ENCODE assay signal across 19 mouse cellular contexts in genomic region chr19:8630249-8630648, GRCm38 (mm10). TPM values are rescaled to one million over a fixed set of nuclear protein-coding genes. Genes with fewer than 3 reads are reported as not detected.
DNase-seq lines count a peak whose midpoint lies in the region; ATAC-seq lines count a peak whose summit lies in the region.
"Had no signal": no experiment of that assay in that cellular context is flagged by ENCODE, and none has a peak within 500 bp of the region (broad histone marks: within the 10 kb centered on the region; RNA-seq: fewer than 3 reads in every experiment).

No protein-coding gene starts in this region.

- DNase-seq in heart, adult 8-10 months (ENCODE audit: low spot score): peak; percentile 24
- DNase-seq in kidney, adult 9 months: peak; percentile 91
- DNase-seq in yolk sac, embryonic 10.5 days (ENCODE audit: low spot score): peak; percentile 63
- no peak for DNase-seq in cerebellum, postnatal 4 days (ENCODE audit: low spot score in 2 of 2)
- no peak for DNase-seq in gastrocnemius, postnatal 36 days
- DNase-seq: B cell, adult 2 months; cerebellum, adult 11 months; gastrocnemius, adult 2 months; lung, embryonic 14.5 days; right cerebral cortex, postnatal 25 days had no signal

- 64% methylated on average over 2 of the region's 2 CpGs for WGBS in heart, embryonic 11.5 days (ENCODE audit: insufficient replicate concordance)
- 57% methylated on average over 2 of the region's 2 CpGs for WGBS in liver, embryonic 16.5 days (ENCODE audit: insufficient replicate concordance)
- 54% methylated on average over 2 of the region's 2 CpGs for WGBS in liver, embryonic 12.5 days (ENCODE audit: insufficient replicate concordance)

- H3K27me3 ChIP-seq in heart, embryonic 11.5 days (ENCODE audit: control insufficient read depth, insufficient read depth, low read length): no peaks in the 10 kb centered on the region
- no peaks in the 10 kb centered on the region for H3K27me3 ChIP-seq in liver, embryonic 16.5 days (ENCODE audit: control insufficient read depth, insufficient read depth, low read depth, low read length)
- peaks cover 5% of the 10 kb centered on the region for H3K27me3 ChIP-seq in liver, embryonic 12.5 days (replicated peaks)
- H3K27me3 ChIP-seq: neural tube, embryonic 12.5 days had no signal

- H3K27ac ChIP-seq in heart, embryonic 11.5 days (ENCODE audit: low read depth, low read length): no peak overlapping the region
- H3K27ac ChIP-seq in liver, embryonic 16.5 days (ENCODE audit: low read length): no peak overlapping the region
- H3K27ac ChIP-seq in liver, embryonic 12.5 days: no peak overlapping the region
- H3K27ac ChIP-seq: gastrocnemius, adult 2 months; hindbrain, embryonic 14.5 days; neural tube, embryonic 12.5 days had no signal

- H3K36me3 ChIP-seq in heart, embryonic 11.5 days (ENCODE audit: control insufficient read depth, insufficient read depth, low read length): no peaks in the 10 kb centered on the region
- no peaks in the 10 kb centered on the region for H3K36me3 ChIP-seq in liver, embryonic 16.5 days (ENCODE audit: control insufficient read depth, insufficient read depth)
- H3K36me3 ChIP-seq in liver, embryonic 12.5 days: no peaks in the 10 kb centered on the region
- H3K36me3 ChIP-seq: neural tube, embryonic 12.5 days had no signal

- H3K9ac ChIP-seq in heart, embryonic 11.5 days (ENCODE audit: low read depth, low read length): no peak overlapping the region
- no peak overlapping the region for H3K9ac ChIP-seq in liver, embryonic 16.5 days (ENCODE audit: low read depth, low read length)
- H3K9ac ChIP-seq in liver, embryonic 12.5 days: no peak overlapping the region
- H3K9ac ChIP-seq: hindbrain, embryonic 14.5 days; lung, embryonic 14.5 days; neural tube, embryonic 12.5 days had no signal

- no peak overlapping the region for H3K4me2 ChIP-seq in heart, embryonic 11.5 days
- H3K4me2 ChIP-seq in liver, embryonic 16.5 days (ENCODE audit: low read depth, low read length): no peak overlapping the region
- no peak overlapping the region for H3K4me2 ChIP-seq in liver, embryonic 12.5 days
- H3K4me2 ChIP-seq: hindbrain, embryonic 14.5 days; lung, embryonic 14.5 days; neural tube, embryonic 12.5 days had no signal

- no peak for ATAC-seq in heart, embryonic 11.5 days (replicated peaks; ENCODE audit: insufficient number of reproducible peaks, low FRiP score, low TSS enrichment)
- ATAC-seq in liver, embryonic 16.5 days (ENCODE audit: low read depth): peak; percentile 62; the same call in 1 of the 2 replicates
- no peak for ATAC-seq in liver, embryonic 12.5 days
- ATAC-seq: forebrain, embryonic 16.5 days had no signal

- no peaks in the 10 kb centered on the region for H3K4me1 ChIP-seq in heart, embryonic 11.5 days (ENCODE audit: control insufficient read depth, insufficient read depth, low read length)
- no peaks in the 10 kb centered on the region; the same call in 1 of the 2 replicates for H3K4me1 ChIP-seq in liver, embryonic 16.5 days (ENCODE audit: control insufficient read depth, low read depth, low read length)
- peaks cover 8% of the 10 kb centered on the region; the same call in 1 of the 2 replicates for H3K4me1 ChIP-seq in liver, embryonic 12.5 days
- H3K4me1 ChIP-seq: neural tube, embryonic 12.5 days had no signal

- intact Hi-C loops in gastrocnemius, postnatal 36 days (cut with DNase I): no loop called here

- no peaks in the 10 kb centered on the region for H3K9me3 ChIP-seq in heart, embryonic 11.5 days (replicated peaks; ENCODE audit: control insufficient read depth, low read length)
- H3K9me3 ChIP-seq in liver, embryonic 16.5 days (replicated peaks; ENCODE audit: control insufficient read depth, low read length): no peaks in the 10 kb centered on the region
- H3K9me3 ChIP-seq in liver, embryonic 12.5 days (replicated peaks): no peaks in the 10 kb centered on the region
- H3K9me3 ChIP-seq: neural tube, embryonic 12.5 days had no signal

- H3K4me3 ChIP-seq in heart, embryonic 11.5 days (ENCODE audit: low read depth, low read length): no peak overlapping the region
- H3K4me3 ChIP-seq in liver, embryonic 16.5 days (ENCODE audit: low read depth, low read length): no peak overlapping the region
- no peak overlapping the region for H3K4me3 ChIP-seq in liver, embryonic 12.5 days
- H3K4me3 ChIP-seq: gastrocnemius, adult 2 months; neural tube, embryonic 12.5 days had no signal

RNA-seq across cellular contexts. Expression of gene Slc22a6, which starts 12.4 kb away (rescaled TPM):
- not detected for total RNA-seq in heart, adult 8-10 months (2022)
- polyA plus RNA-seq in heart, embryonic 11.5 days (2014; fragmentation: Nextera tagmentation; extraction: Ambion mirVana): not detected in 2 replicates
- 0.02 TPM in 1 of 2 replicates, not detected in the other for polyA plus RNA-seq in liver, embryonic 16.5 days (2015; fragmentation: Nextera tagmentation; extraction: Ambion mirVana)
- not detected in 2 replicates for polyA plus RNA-seq in liver, embryonic 12.5 days (2016; fragmentation: Nextera tagmentation; extraction: Ambion mirVana)
- not detected for total RNA-seq in gastrocnemius, postnatal 36 days (2021)
- total RNA-seq: gastrocnemius, adult 2 months had no signal
- polyA plus RNA-seq: heart, embryonic 14.5 days; large intestine, adult 2 months; limb, embryonic 11.5 days; lung, embryonic 14.5 days had no signal

RNA-seq across cellular contexts. Expression of gene Chrm1, which starts 33.3 kb away (rescaled TPM):
- total RNA-seq in heart, adult 8-10 months (2022): under 1 TPM in 2 of 4 experiments, not detected in 2; 0.09 TPM
- 0.06 TPM in 1 of 2 replicates, not detected in the other for polyA plus RNA-seq in heart, embryonic 11.5 days (2014; fragmentation: Nextera tagmentation; extraction: Ambion mirVana)
- polyA plus RNA-seq in liver, embryonic 16.5 days (2015; fragmentation: Nextera tagmentation; extraction: Ambion mirVana): 0.02 TPM in 1 of 2 replicates, not detected in the other
- not detected in 2 replicates for polyA plus RNA-seq in liver, embryonic 12.5 days (2016; fragmentation: Nextera tagmentation; extraction: Ambion mirVana)
- total RNA-seq in gastrocnemius, postnatal 36 days (2021): not detected
- total RNA-seq: gastrocnemius, adult 2 months had no signal

RNA-seq across cellular contexts. Expression of gene Slc22a8, which starts 39.2 kb away (rescaled TPM):
- under 1 TPM in 1 of 4 experiments, not detected in 3; 0.25 TPM for total RNA-seq in heart, adult 8-10 months (2022)
- polyA plus RNA-seq in heart, embryonic 11.5 days (2014; fragmentation: Nextera tagmentation; extraction: Ambion mirVana): 0.07 TPM in 1 of 2 replicates, not detected in the other
- 2.4 and 2.6 TPM in 2 replicates for polyA plus RNA-seq in liver, embryonic 16.5 days (2015; fragmentation: Nextera tagmentation; extraction: Ambion mirVana)
- 1.6 and 1.7 TPM in 2 replicates for polyA plus RNA-seq in liver, embryonic 12.5 days (2016; fragmentation: Nextera tagmentation; extraction: Ambion mirVana)
- total RNA-seq in gastrocnemius, postnatal 36 days (2021): not detected
- total RNA-seq: gastrocnemius, adult 2 months had no signal
- polyA plus RNA-seq: heart, embryonic 14.5 days; large intestine, adult 2 months; limb, embryonic 11.5 days; lung, embryonic 14.5 days had no signal

Comparison
In these comparisons a context has a peak if more than half of its experiments do, and no peak if none do; other contexts are left out.
1. DNase-seq: peak in heart, adult 8-10 months (single experiment), kidney, adult 9 months (single experiment) and yolk sac, embryonic 10.5 days (single experiment); none in cerebellum, postnatal 4 days (0 of 2) and gastrocnemius, postnatal 36 days (0 of 2).